Mouse (Mus musculus) heart, adult 2 months (tissue): ENCODE measurements around the gene Msh5.

Experiments
- CTCF ChIP-seq: fragments of 200-600 bp; IDR thresholded peaks from 2 replicates; pipeline ENCODE4 v1.8.1; 2022; ENCODE audit warnings: antibody characterized with exemption, mild to moderate bottlenecking, moderate library complexity
- EP300 ChIP-seq: fragments of 200-500 bp; IDR thresholded peaks from 2 replicates; pipeline ENCODE4 v1.6.1; 2011; ENCODE audit warnings: low read depth, low read length, control low read depth; ENCODE audit not compliant: insufficient read depth
- POLR2A ChIP-seq: fragments of 200-500 bp; IDR thresholded peaks from 2 replicates; pipeline ENCODE4 v1.6.1; 2011; ENCODE audit warnings: mild to moderate bottlenecking, low read depth, low read length, control low read depth; ENCODE audit not compliant: insufficient read depth

DNA sequence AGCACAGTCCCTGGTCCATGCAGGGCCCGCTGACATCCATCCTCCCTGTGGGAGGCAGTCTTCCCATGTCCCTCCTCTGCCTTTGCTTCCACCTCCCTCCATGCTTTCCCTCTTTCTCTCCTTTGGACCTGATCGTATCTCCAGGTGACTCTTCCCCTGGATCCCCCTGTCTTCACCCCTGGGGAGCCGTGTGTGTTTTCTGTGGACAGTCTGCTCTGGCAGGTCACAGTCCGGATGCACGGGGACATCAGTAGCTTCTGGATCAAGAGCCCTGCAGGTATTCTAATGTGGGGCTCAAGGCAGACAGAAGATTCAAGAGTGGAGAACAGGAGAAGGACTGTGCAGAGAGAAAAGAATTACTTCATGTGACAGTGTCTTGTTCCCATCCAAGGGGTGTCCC, 23.3 kb downstream of the Msh5 start:
- TF ChIP-seq POLR2A, result no peak
- TF ChIP-seq CTCF, result no peak
- no peak for TF ChIP-seq EP300
